ENCODE assay signal across 8 mouse cellular contexts in the genomic region with DNA sequence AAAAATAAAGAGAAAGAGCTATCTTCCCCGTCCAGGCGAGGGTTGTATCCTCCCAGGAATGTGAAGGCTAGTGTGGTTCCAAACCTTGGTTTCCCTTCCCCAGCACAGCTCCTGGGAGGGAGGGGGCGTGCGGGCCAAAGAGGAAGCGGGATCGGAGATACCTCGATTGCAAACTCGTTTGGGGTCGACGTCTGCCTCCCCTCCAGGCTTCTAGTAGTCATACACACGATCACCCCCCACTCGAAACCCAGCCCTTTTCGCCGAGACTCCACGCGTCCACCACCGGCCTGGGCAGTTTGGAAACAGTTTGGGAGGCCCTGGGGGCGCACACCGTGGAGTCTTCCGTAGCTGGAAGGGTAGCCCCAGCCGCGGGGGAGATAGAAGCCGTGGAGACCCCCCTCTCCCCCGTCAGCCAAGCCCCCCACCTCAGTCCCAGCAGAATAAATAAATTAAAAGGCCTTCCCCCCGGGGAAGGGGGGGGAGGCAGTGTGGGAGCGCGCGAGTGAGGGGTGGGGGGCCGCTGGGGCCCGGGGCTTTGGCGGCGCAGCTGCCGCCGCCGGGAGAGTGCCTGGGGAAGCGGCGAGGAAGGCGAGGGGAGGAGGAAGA. TPM values are rescaled to one million over a fixed set of nuclear protein-coding genes. Genes with fewer than 3 reads are reported as not detected.
A peak's percentile ranks its signal among the peaks of the same experiment; 100 is the strongest.
DNase-seq lines count a peak whose midpoint lies in the region; ATAC-seq and TF ChIP-seq lines count a peak whose summit lies in the region.

No protein-coding gene starts in this region.

- intact Hi-C loops in heart, postnatal 14 days (cut with DNase I): no loop called here

- H3K9me3 ChIP-seq in kidney, embryonic 15.5 days (replicated peaks): no peaks in the 10 kb centered on the region
- H3K9me3 ChIP-seq in MEL (replicated peaks; ENCODE audit: insufficient read depth, low read length): no peaks in the 10 kb centered on the region
- H3K9me3 ChIP-seq in midbrain, embryonic 16.5 days (replicated peaks; ENCODE audit: control insufficient read depth, low read length, poor library complexity, severe bottlenecking): no peaks in the 10 kb centered on the region

- ATAC-seq in kidney, embryonic 15.5 days (replicated peaks; ENCODE audit: low FRiP score): no peak
- no peak for ATAC-seq in midbrain, embryonic 16.5 days

- H3K4me2 ChIP-seq in kidney, embryonic 15.5 days: peak overlapping the region; percentile 99
- H3K4me2 ChIP-seq in midbrain, embryonic 16.5 days (ENCODE audit: low read length): peak overlapping the region; percentile 95

- H3K36me3 ChIP-seq in kidney, embryonic 15.5 days: peaks cover 17% of the 10 kb centered on the region
- peaks cover 0 to 7% of the 10 kb centered on the region in 2 experiments; a peak in 3 of 4 replicates for H3K36me3 ChIP-seq in MEL (ENCODE audit: control insufficient read depth in 1 of 2, insufficient read depth in 2 of 2, low read length in 2 of 2)
- H3K36me3 ChIP-seq in midbrain, embryonic 16.5 days (ENCODE audit: control insufficient read depth, insufficient read depth, low read length): no peaks in the 10 kb centered on the region

- peak overlapping the region; percentile 100 for H3K27ac ChIP-seq in kidney, embryonic 15.5 days
- H3K27ac ChIP-seq in MEL (ENCODE audit: control insufficient read depth, low read depth, low read length): peak overlapping the region; percentile 99
- peak overlapping the region; percentile 100 for H3K27ac ChIP-seq in midbrain, embryonic 16.5 days (ENCODE audit: low read length)

- TF ChIP-seq RAD21 in MEL (IDR thresholded peaks at IDR 0.05; ENCODE audit: low read depth, low read length): no peak

- no peaks in the 10 kb centered on the region for H3K27me3 ChIP-seq in kidney, embryonic 15.5 days
- no peaks in the 10 kb centered on the region for H3K27me3 ChIP-seq in MEL (ENCODE audit: control insufficient read depth in 1 of 2, insufficient read depth in 2 of 2, low read length in 2 of 2)
- H3K27me3 ChIP-seq in midbrain, embryonic 16.5 days (ENCODE audit: control insufficient read depth, insufficient read depth, low read depth, low read length): no peaks in the 10 kb centered on the region

- peak overlapping the region; percentile 91 for H3K4me3 ChIP-seq in kidney, embryonic 15.5 days (replicated peaks)
- peak overlapping the region; percentile 78 to 84 for H3K4me3 ChIP-seq in MEL (ENCODE audit: control insufficient read depth in 1 of 2, insufficient read depth in 1 of 2, low read depth in 2 of 2, low read length in 2 of 2)
- H3K4me3 ChIP-seq in midbrain, embryonic 16.5 days (ENCODE audit: low read depth, low read length): peak overlapping the region; percentile 94

- H3K4me1 ChIP-seq in kidney, embryonic 15.5 days: peaks cover 54% of the 10 kb centered on the region
- H3K4me1 ChIP-seq in MEL (ENCODE audit: control insufficient read depth in 1 of 2, insufficient read depth in 2 of 2, low read length in 2 of 2): peaks cover 3 to 9% of the 10 kb centered on the region in 2 experiments; a peak in 2 of 4 replicates
- H3K4me1 ChIP-seq in midbrain, embryonic 16.5 days (ENCODE audit: control insufficient read depth, insufficient read depth, low read length): peaks cover 39% of the 10 kb centered on the region

- H3K9ac ChIP-seq in kidney, embryonic 15.5 days: peak overlapping the region; percentile 98
- peak overlapping the region; percentile 98 for H3K9ac ChIP-seq in MEL (ENCODE audit: control insufficient read depth, low read depth, low read length, poor library complexity, severe bottlenecking)
- H3K9ac ChIP-seq in midbrain, embryonic 16.5 days (ENCODE audit: low read depth, low read length): peak overlapping the region; percentile 100

- DNase-seq in kidney, adult 11 months: no peak
- peak; percentile 87 for DNase-seq in MEL (ENCODE audit: low read depth, low spot score)
- peak; percentile 81 for DNase-seq in embryo, embryonic 11 days
- DNase-seq in heart, postnatal 14 days: peak; percentile 61 to 69
- peak; percentile 66 for DNase-seq in liver
- peak; percentile 71 for DNase-seq in thymus, postnatal 25 days

- WGBS in kidney, embryonic 15.5 days: under 1% methylated on average over 30 of the region's 38 CpGs
- whole genome bisulfite sequencing in midbrain, embryonic 16.5 days: under 1% methylated on average over 37 of the region's 38 CpGs

- peaks cover 81% of the 10 kb centered on the region for H3K79me2 ChIP-seq in MEL (ENCODE audit: control insufficient read depth, insufficient read depth, low read length, poor library complexity)

- TF ChIP-seq POLR2A in MEL (IDR thresholded peaks at IDR 0.05; ENCODE audit: control insufficient read depth in 1 of 2, insufficient read depth in 1 of 2, low read depth in 1 of 2, low read length in 2 of 2, poor library complexity in 1 of 2): no peak; a peak in 2 of 4 replicates

- no peak for TF ChIP-seq EP300 in MEL (IDR thresholded peaks at IDR 0.05; ENCODE audit: low read depth in 1 of 2, low read length in 2 of 2)

- no peak for TF ChIP-seq CTCF in MEL (IDR thresholded peaks at IDR 0.05 in 2 of 3, conservative IDR thresholded peaks at IDR 0.05 in 1 of 3; ENCODE audit: control insufficient read depth in 1 of 3, insufficient read depth in 1 of 3, low read depth in 2 of 3, low read length in 3 of 3, poor library complexity in 1 of 3, severe bottlenecking in 1 of 3)

TF ChIP-seq in MEL, 35 proteins besides CTCF, POLR2A, EP300 and RAD21:
- TF ChIP-seq TBP (IDR thresholded peaks at IDR 0.05; ENCODE audit: low read depth, low read length): peak; percentile 8; the same call in 1 of the 2 replicates
- no peak for TF ChIP-seq E2F4 (IDR thresholded peaks at IDR 0.05; ENCODE audit: borderline replicate concordance, low read depth, low read length)
- peak; percentile 26; the same call in 1 of the 2 replicates for TF ChIP-seq SIN3A (IDR thresholded peaks at IDR 0.05; ENCODE audit: low read length)
- TF ChIP-seq MAX (IDR thresholded peaks at IDR 0.05; ENCODE audit: low read length): peak; percentile 13; the same call in 1 of the 2 replicates
- peak; percentile 87; the same call in 1 of the 2 replicates for TF ChIP-seq MYC (IDR thresholded peaks at IDR 0.05; ENCODE audit: low read depth, low read length)
- no peak for TF ChIP-seq ZKSCAN1 (IDR thresholded peaks at IDR 0.05; ENCODE audit: low read depth, low read length)
- TF ChIP-seq ZC3H11A (IDR thresholded peaks at IDR 0.05; ENCODE audit: low read depth, low read length): no peak
- no peak for TF ChIP-seq MYB (IDR thresholded peaks at IDR 0.05; ENCODE audit: low read depth, low read length)
- TF ChIP-seq ETS1 (IDR thresholded peaks at IDR 0.05; ENCODE audit: low read depth, low read length): 0 out of 2 replicates have a peak, but pooled peaks have one; percentile 15
- TF ChIP-seq ZMIZ1 (IDR thresholded peaks at IDR 0.05; ENCODE audit: low read depth, low read length): peak; percentile 63
- TF ChIP-seq GATA1 (IDR thresholded peaks at IDR 0.05; ENCODE audit: low read depth, low read length): peak; percentile 29; the same call in 1 of the 2 replicates
- TF ChIP-seq ELF1 (IDR thresholded peaks at IDR 0.05; ENCODE audit: low read depth, low read length): 0 out of 2 replicates have a peak, but pooled peaks have one; percentile 1
- peak; percentile 88; the same call in 1 of the 2 replicates for TF ChIP-seq MAZ (IDR thresholded peaks at IDR 0.05; ENCODE audit: low read depth, low read length)
- peak; percentile 66; the same call in 1 of the 2 replicates for TF ChIP-seq MXI1 (IDR thresholded peaks at IDR 0.05; ENCODE audit: low read depth, low read length)
- no peak for TF ChIP-seq NRF1 (IDR thresholded peaks at IDR 0.05; ENCODE audit: insufficient read depth, low read depth, low read length, poor library complexity, severe bottlenecking)
- no peak for TF ChIP-seq KAT2A (conservative IDR thresholded peaks at IDR 0.05; ENCODE audit: low read depth, low read length)

RNA-seq across cellular contexts. Expression of gene Setd1b, which starts 0.3 kb away (rescaled TPM):
- 11.0 and 11.1 TPM in 2 replicates for polyA plus RNA-seq in kidney, embryonic 15.5 days (2015; fragmentation: Nextera tagmentation; extraction: Ambion mirVana)
- total RNA-seq in MEL (2012; rRNA removed): 3.0 and 4.1 TPM in 2 replicates
- 10 to 100 TPM in 1 of 2 experiments, not detected in 1; 23.5 TPM for polyA plus RNA-seq in MEL (2012; ENCODE audit: insufficient read depth in 1 of 2, insufficient read length in 2 of 2, low read depth in 1 of 2, low replicate concordance in 2 of 2, missing spikeins in 1 of 2)
- total RNA-seq in heart, postnatal 14 days (2021): 10 to 100 TPM; 18.1 to 21.3 TPM
- polyA plus RNA-seq in midbrain, embryonic 16.5 days (2015; fragmentation: Nextera tagmentation; extraction: Ambion mirVana): 10.0 and 11.8 TPM in 2 replicates

RNA-seq across cellular contexts. Expression of gene Rhof, which starts 9.2 kb away (rescaled TPM):
- polyA plus RNA-seq in kidney, embryonic 15.5 days (2015; fragmentation: Nextera tagmentation; extraction: Ambion mirVana): 3.0 and 3.6 TPM in 2 replicates
- 2.5 and 4.1 TPM in 2 replicates for total RNA-seq in MEL (2012; rRNA removed)
- 10 to 100 TPM in 1 of 2 experiments, not detected in 1; 10.4 TPM for polyA plus RNA-seq in MEL (2012; ENCODE audit: insufficient read depth in 1 of 2, insufficient read length in 2 of 2, low read depth in 1 of 2, low replicate concordance in 2 of 2, missing spikeins in 1 of 2)
- total RNA-seq in heart, postnatal 14 days (2021): under 1 TPM; 0.48 to 0.61 TPM
- polyA plus RNA-seq in midbrain, embryonic 16.5 days (2015; fragmentation: Nextera tagmentation; extraction: Ambion mirVana): 13.9 and 21.4 TPM in 2 replicates

RNA-seq across cellular contexts. Expression of gene Psmd9, which starts 27.6 kb away (rescaled TPM):
- polyA plus RNA-seq in kidney, embryonic 15.5 days (2015; fragmentation: Nextera tagmentation; extraction: Ambion mirVana): 82.5 and 90.5 TPM in 2 replicates
- 28.4 and 32.0 TPM in 2 replicates for total RNA-seq in MEL (2012; rRNA removed)
- polyA plus RNA-seq in MEL (2012; ENCODE audit: insufficient read depth in 1 of 2, insufficient read length in 2 of 2, low read depth in 1 of 2, low replicate concordance in 2 of 2, missing spikeins in 1 of 2): 10 to 100 TPM in 1 of 2 experiments, not detected in 1; 54.6 TPM
- total RNA-seq in heart, postnatal 14 days (2021): 10 to 100 TPM; 17.8 to 18.0 TPM
- 73.6 and 77.6 TPM in 2 replicates for polyA plus RNA-seq in midbrain, embryonic 16.5 days (2015; fragmentation: Nextera tagmentation; extraction: Ambion mirVana)

RNA-seq across cellular contexts. Expression of gene Hpd, which starts 40.9 kb away (rescaled TPM):
- 0.99 and 1.5 TPM in 2 replicates for polyA plus RNA-seq in kidney, embryonic 15.5 days (2015; fragmentation: Nextera tagmentation; extraction: Ambion mirVana)
- not detected in 2 replicates for total RNA-seq in MEL (2012; rRNA removed)
- not detected for polyA plus RNA-seq in MEL (2012; ENCODE audit: insufficient read depth in 1 of 2, insufficient read length in 2 of 2, low read depth in 1 of 2, low replicate concordance in 2 of 2, missing spikeins in 1 of 2)
- under 1 TPM in 1 of 2 experiments, not detected in 1; 0.41 TPM for total RNA-seq in heart, postnatal 14 days (2021)
- not detected in 2 replicates for polyA plus RNA-seq in midbrain, embryonic 16.5 days (2015; fragmentation: Nextera tagmentation; extraction: Ambion mirVana)
